Mouse (Mus musculus) olfactory bulb, adult 2 months (tissue): ENCODE measurements around the gene Rmdn2. TPM values are rescaled to one million over a fixed set of nuclear protein-coding genes. Genes with fewer than 3 reads are reported as not detected.

Source experiments
- H3K27ac ChIP-seq: fragments of 200-500 bp; 2 replicates; pipeline ENCODE4 v1.5.1; 2012; ENCODE audit warnings: low read depth, low read length; ENCODE audit not compliant: insufficient read depth
- H3K4me1 ChIP-seq: fragments of 200-500 bp; 2 replicates; pipeline ENCODE4 v1.6.1; 2012; ENCODE audit warnings: low read length; ENCODE audit not compliant: control insufficient read depth, insufficient read depth
- H3K4me3 ChIP-seq: fragments of 200-500 bp; 2 replicates; pipeline ENCODE4 v1.5.1; 2012; ENCODE audit warnings: mild to moderate bottlenecking, low read depth, low read length, moderate library complexity; ENCODE audit not compliant: insufficient read depth
- CTCF ChIP-seq: fragments of 200-500 bp; IDR thresholded peaks from 2 replicates; pipeline ENCODE4 v1.5.1; 2012; ENCODE audit warnings: low read depth, mild to moderate bottlenecking, low read length, moderate library complexity; ENCODE audit not compliant: insufficient read depth
- POLR2A ChIP-seq: fragments of 200-500 bp; IDR thresholded peaks from 2 replicates; pipeline ENCODE4 v1.6.1; 2012; ENCODE audit warnings: mild to moderate bottlenecking, low read depth, low read length, moderate library complexity; ENCODE audit not compliant: insufficient read depth
- WGBS: fragments of 180-500 bp; shearing (Covaris S2); methylation state at CpG from one replicate; pipeline ENCODE4 v1.1.7; 2018; 5-methylcytosine and 5-hydroxymethylcytosine counted together
- polyA plus RNA-seq: library from polyadenylated mRNA; stranded (reverse); fragments of >200 nt; gene quantifications from 2 replicates; pipeline ENCODE4 v1.2.4, GENCODE M21; 2012; ENCODE audit warnings: low replicate concordance; ENCODE audit not compliant: missing spikeins, insufficient read depth, insufficient read length

Rmdn2 gene
- polyA plus RNA-seq, 1 experiment: not detected

- 46% methylated on average over 14 of the region's 14 CpGs for WGBS
- TF ChIP-seq POLR2A (no peak), CTCF (no peak)
- H3K4me3 ChIP-seq: no peak overlapping the region
- H3K27ac ChIP-seq: no peak overlapping the region
- peaks cover 15% of the 10 kb centered on the region for H3K4me1 ChIP-seq
Observed at GRCm38 (mm10) chr17:79728053-79728584, 116.5 kb downstream of the Rmdn2 start.

- TF ChIP-seq CTCF (no peak), POLR2A (no peak)
- WGBS: 48% methylated on average over 16 of the region's 16 CpGs
- Histone ChIP-seq H3K4me3 (no peak overlapping the region), H3K4me1 (peaks cover 15% of the 10 kb centered on the region), H3K27ac (no peak overlapping the region)
Observed at GRCm38 (mm10) chr17:79728585-79729503, 117.2 kb downstream of the Rmdn2 start.

DNA sequence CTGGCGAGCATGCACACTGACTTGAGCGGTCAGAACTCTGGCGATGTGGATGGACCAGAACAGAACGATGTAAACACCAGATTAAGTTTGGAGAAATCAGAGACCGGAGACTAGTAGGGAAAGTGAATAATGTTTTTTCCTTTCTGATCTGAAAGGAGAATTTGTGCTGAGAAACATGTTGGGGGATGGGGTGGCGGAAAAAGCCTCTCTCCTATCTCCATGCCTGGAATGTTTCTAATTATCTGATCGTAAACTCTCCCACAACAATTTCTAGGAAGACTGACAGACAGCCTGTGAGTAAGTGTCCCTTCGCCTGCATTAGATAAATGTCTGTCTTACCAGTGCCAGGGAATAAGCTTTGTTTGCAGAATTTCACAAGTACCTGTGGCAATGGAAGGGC lies 119.3 kb downstream of the Rmdn2 start:
- Histone ChIP-seq H3K4me3 (no peak overlapping the region), H3K4me1 (peaks cover 13% of the 10 kb centered on the region), H3K27ac (no peak overlapping the region)
- no peak for TF ChIP-seq POLR2A
- no peak for TF ChIP-seq CTCF
- 77% methylated on average over 8 of the region's 8 CpGs for WGBS

GRCm38 (mm10) chr17:79733039-79733438 lies 121.4 kb downstream of the Rmdn2 start:
- H3K27ac ChIP-seq: no peak overlapping the region
- WGBS: 59% methylated on average over 4 of the region's 4 CpGs
- no peak overlapping the region for H3K4me3 ChIP-seq
- H3K4me1 ChIP-seq: peaks cover 14% of the 10 kb centered on the region
- no peak for TF ChIP-seq CTCF
- TF ChIP-seq POLR2A: no peak

- 68% methylated on average over 3 of the region's 3 CpGs for WGBS
Observed at GRCm38 (mm10) chr17:79737598-79737997, 125.9 kb downstream of the Rmdn2 start.

DNA sequence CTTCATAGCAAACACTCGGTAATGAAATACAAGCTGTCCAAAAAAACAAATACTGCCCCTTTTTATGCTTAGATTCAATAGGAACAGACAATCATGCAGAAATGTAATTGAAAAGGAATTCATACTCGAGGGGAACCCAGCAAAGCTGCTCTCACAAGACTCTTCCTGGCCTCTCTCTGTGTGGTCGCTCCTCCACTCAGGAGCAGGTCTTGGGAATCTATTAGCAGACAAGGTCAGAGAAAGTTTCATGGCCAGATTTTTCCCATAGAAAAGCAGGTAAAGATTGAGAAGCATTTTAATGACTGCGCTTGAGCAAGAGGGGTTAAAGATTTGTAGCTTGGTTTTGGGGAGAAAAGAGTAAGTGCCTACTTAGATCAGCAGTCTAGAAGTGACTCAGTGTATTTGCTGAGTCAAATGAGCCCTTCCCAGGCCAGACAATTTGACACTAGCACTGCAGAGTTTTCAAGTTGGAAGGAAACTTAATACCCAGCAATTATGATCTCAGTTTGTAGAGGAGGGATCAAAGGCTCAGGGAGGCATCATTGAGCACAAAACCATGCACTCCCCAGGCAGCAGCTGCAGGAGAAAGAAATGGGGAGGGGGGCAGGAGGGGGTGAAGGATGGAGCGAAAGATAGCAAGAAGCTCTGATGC lies 127.3 kb downstream of the Rmdn2 start:
- H3K4me3 ChIP-seq: no peak overlapping the region
- 45% methylated on average over 5 of the region's 5 CpGs for WGBS
- TF ChIP-seq POLR2A (no peak), CTCF (no peak)

More at GRCm38 (mm10) chr17:79737598-79737997, 125.9 kb downstream of the Rmdn2 start:
- H3K4me3 ChIP-seq: no peak overlapping the region
- no peak overlapping the region for H3K27ac ChIP-seq
- TF ChIP-seq CTCF (no peak), POLR2A (no peak)
- peaks cover 13% of the 10 kb centered on the region for H3K4me1 ChIP-seq

DNA sequence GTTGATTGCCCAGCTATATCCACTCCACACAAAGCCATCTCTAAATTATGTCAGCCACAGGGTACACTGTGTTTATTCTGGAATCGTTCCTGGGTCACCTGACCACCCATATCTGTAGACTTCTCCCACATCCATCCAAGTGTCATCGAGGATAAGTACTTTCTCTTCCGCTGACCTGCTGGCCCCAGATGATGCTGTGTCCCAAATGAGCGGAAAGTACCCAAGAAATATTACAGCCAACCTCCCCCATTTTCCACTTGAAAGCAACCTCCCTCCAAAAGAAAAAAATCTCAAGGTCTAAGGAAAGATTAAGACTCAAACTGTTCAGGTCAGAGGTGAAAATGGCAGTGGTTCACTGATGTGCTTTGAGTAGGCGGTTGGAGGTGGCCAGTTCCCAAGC lies 131.0 kb downstream of the Rmdn2 start:
- Histone ChIP-seq H3K4me3 (no peak overlapping the region), H3K4me1 (peaks cover 11% of the 10 kb centered on the region), H3K27ac (no peak overlapping the region)
- 92% methylated on average over 5 of the region's 5 CpGs for WGBS
- TF ChIP-seq CTCF (no peak), POLR2A (no peak)

More for the DNA sequence above, 127.3 kb downstream of the Rmdn2 start:
- H3K27ac ChIP-seq: peak overlapping the region; percentile 75
- H3K4me1 ChIP-seq: peaks cover 12% of the 10 kb centered on the region

Other genes with a start within 250 kb of the Rmdn2 start
- not detected in 2 replicates for gene Cyp1b1, start 103.2 kb downstream of the Rmdn2 start, polyA plus RNA-seq